Mouse (Mus musculus): ENCODE results near the gene Srxn1.

Srxn1 gene

GRCm38 (mm10) chr2:152090486-152090885 is 14.8 kb upstream of the Srxn1 start:
- DNase-seq, result no peak

- no peak for DNase-seq
Measured at GRCm38 (mm10) chr2:152091342-152092056, 13.8 kb upstream of the Srxn1 start.

- DNase-seq, result no peak
Measured at GRCm38 (mm10) chr2:152092927-152093326, 12.4 kb upstream of the Srxn1 start.

GRCm38 (mm10) chr2:152093356-152093792 is 11.9 kb upstream of the Srxn1 start:
- DNase-seq, result peak in 1 of 2 experiments; percentile 32

- no peak for DNase-seq
Measured at GRCm38 (mm10) chr2:152094856-152095545, 10.3 kb upstream of the Srxn1 start.

GRCm38 (mm10) chr2:152096922-152097321 is 8.4 kb upstream of the Srxn1 start:
- no peak for DNase-seq

- DNase-seq, result no peak
Measured at GRCm38 (mm10) chr2:152097916-152098315, 7.4 kb upstream of the Srxn1 start.

- DNase-seq, result peak; percentile 23 to 45
Measured at GRCm38 (mm10) chr2:152099538-152099937, 5.8 kb upstream of the Srxn1 start.

- no peak for DNase-seq
Measured at GRCm38 (mm10) chr2:152101761-152102160, 3.6 kb upstream of the Srxn1 start.

- no peak for DNase-seq
Measured at GRCm38 (mm10) chr2:152102369-152102768, 2.9 kb upstream of the Srxn1 start.

GRCm38 (mm10) chr2:152104711-152105317 is 502 bp upstream of the Srxn1 start:
- DNase-seq, result peak in 1 of 2 experiments; percentile 29

GRCm38 (mm10) chr2:152106225-152106595 is 894 bp downstream of the Srxn1 start:
- no peak for DNase-seq

GRCm38 (mm10) chr2:152106597-152106996 is 1.3 kb downstream of the Srxn1 start:
- DNase-seq, result no peak

GRCm38 (mm10) chr2:152108702-152109101 is 3.4 kb downstream of the Srxn1 start:
- DNase-seq, result no peak

- DNase-seq, result no peak
Measured at GRCm38 (mm10) chr2:152109386-152109785, 4.1 kb downstream of the Srxn1 start.

GRCm38 (mm10) chr2:152111311-152111710 is 6.0 kb downstream of the Srxn1 start:
- no peak for DNase-seq

GRCm38 (mm10) chr2:152111920-152112319 is 6.6 kb downstream of the Srxn1 start:
- peak; percentile 89 to 95 for DNase-seq

GRCm38 (mm10) chr2:152112490-152112889 is 7.2 kb downstream of the Srxn1 start:
- no peak for DNase-seq

GRCm38 (mm10) chr2:152112970-152113369 is 7.7 kb downstream of the Srxn1 start:
- no peak for DNase-seq

- no peak for DNase-seq
Measured at GRCm38 (mm10) chr2:152114057-152114975, 9.0 kb downstream of the Srxn1 start.

- DNase-seq, result no peak
Measured at GRCm38 (mm10) chr2:152117694-152118093, 12.4 kb downstream of the Srxn1 start.

- no peak for DNase-seq
Measured at GRCm38 (mm10) chr2:152119228-152119865, 14.0 kb downstream of the Srxn1 start.
